Mouse (Mus musculus): Measurements from ENCODE around the gene 2010111I01Rik.

DNA sequence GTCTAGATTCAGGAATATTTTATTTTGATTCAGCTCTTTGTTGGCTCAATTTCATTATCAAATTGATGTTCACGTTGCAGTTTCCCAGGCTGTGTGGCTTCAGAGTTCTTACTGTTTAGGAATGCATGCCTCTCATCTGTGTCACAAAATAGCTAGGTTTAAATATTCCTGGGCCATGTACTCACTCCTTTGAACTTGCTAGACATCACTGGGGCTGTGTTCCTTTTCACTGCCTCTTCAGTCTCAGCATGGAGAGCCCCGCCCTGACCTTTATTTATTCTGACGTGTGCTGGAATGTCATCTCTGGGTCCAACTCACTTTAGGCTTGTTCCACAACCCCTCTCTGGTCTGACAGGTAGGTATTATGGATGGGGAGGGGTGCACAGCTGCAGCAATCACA lies 228.7 kb downstream of the 2010111I01Rik start:
- TF ChIP-seq E2F4 (IDR thresholded peaks at IDR 0.05; ENCODE audit: insufficient replicate concordance, low read depth, low read length) (no peak), EP300 (IDR thresholded peaks at IDR 0.05; ENCODE audit: low read length) (no peak), CTCF (conservative IDR thresholded peaks at IDR 0.05 in 1 of 2, IDR thresholded peaks at IDR 0.05 in 1 of 2; ENCODE audit: low read depth in 2 of 2, low read length in 2 of 2) (no peak), ZC3H11A (IDR thresholded peaks at IDR 0.05; ENCODE audit: low read depth, low read length) (no peak), MEF2A (IDR thresholded peaks at IDR 0.05; ENCODE audit: borderline replicate concordance, low read depth, low read length) (no peak), HCFC1 (IDR thresholded peaks at IDR 0.05; ENCODE audit: low read depth, low read length) (no peak), MYC (IDR thresholded peaks at IDR 0.05; ENCODE audit: low read depth, low read length) (no peak), ELF1 (IDR thresholded peaks at IDR 0.05; ENCODE audit: low read depth, low read length) (no peak), MAX (IDR thresholded peaks at IDR 0.05; ENCODE audit: low read length) (no peak)

Measured in CH12.LX (cell line).